Mouse (Mus musculus): ENCODE measurements around the gene Klf13. TPM values are rescaled to one million over a fixed set of nuclear protein-coding genes. Genes with fewer than 3 reads are reported as not detected.

The Klf13 gene
- polyA plus RNA-seq, 2 experiments: 9.9 to 28.0 TPM

GRCm38 (mm10) chr7:63905190-63905589 is 33.5 kb downstream of the Klf13 start:
- TF ChIP-seq POLR2A (IDR thresholded peaks at IDR 0.05; ENCODE audit: borderline replicate concordance, extremely low read depth, insufficient read depth, insufficient read length): no peak
- Histone ChIP-seq H3K4me1 (ENCODE audit: control insufficient read depth, insufficient read depth, low read length) (peaks cover 17% of the 10 kb centered on the region), H3K9ac (ENCODE audit: low read depth, low read length, severe bottlenecking) (no peak overlapping the region), H3K27me3 (ENCODE audit: control insufficient read depth, insufficient read depth, low read length) (no peaks in the 10 kb centered on the region), H3K27ac (replicated peaks; ENCODE audit: low read depth, low read length) (no peak overlapping the region), H3K36me3 (ENCODE audit: control insufficient read depth, insufficient read depth, low read length) (no peaks in the 10 kb centered on the region), H3K9me3 (ENCODE audit: control insufficient read depth, low read length) (no peaks in the 10 kb centered on the region), H3K4me2 (replicated peaks; ENCODE audit: low read depth, low read length, severe bottlenecking) (no peak overlapping the region), H3K4me3 (replicated peaks; ENCODE audit: low read length) (no peak overlapping the region)
- DNase-seq (ENCODE audit: low spot score) (no peak), ATAC-seq (ENCODE audit: low FRiP score, low read depth) (no peak)
- 90% methylated on average over 2 of the region's 2 CpGs for WGBS

DNA sequence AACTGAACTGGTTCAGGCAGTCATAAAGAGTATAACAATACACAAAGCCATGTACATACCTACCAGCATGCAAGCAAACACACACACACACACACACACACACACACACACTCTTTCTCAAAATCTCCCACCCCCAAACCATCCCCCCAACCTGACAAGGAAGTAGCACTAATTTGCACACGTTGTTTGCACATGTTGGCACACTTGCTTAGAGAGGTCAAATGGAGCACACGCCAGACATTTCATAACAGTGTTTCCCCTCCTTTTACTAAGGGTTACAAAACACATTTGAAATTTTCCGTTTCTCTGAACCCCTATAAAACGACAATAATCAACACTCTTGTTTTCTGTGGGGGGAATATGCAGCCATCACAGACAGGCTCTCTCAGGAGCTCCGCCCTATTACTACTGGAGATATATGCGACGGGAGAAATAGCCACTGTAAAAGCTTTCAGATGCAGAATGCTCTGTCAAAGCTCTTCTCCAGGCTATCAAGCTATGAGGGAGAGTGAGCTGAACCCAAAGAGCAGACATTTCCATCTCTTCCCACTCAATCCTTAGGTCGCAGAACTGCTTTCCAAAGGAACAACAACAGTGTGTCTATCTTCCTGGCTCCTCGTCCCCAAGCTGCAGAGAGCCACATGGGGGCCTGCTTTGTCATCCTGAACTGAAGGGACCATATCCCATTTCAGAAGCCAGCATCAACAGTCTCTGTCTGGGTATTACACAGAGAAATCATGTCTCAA is 34.9 kb downstream of the Klf13 start:
- ATAC-seq (ENCODE audit: low FRiP score, low read depth) (no peak), DNase-seq (ENCODE audit: low spot score) (no peak)
- Histone ChIP-seq H3K9me3 (ENCODE audit: control insufficient read depth, low read length) (no peaks in the 10 kb centered on the region), H3K27ac (replicated peaks; ENCODE audit: low read depth, low read length) (peak overlapping the region; percentile 63; the same call in 1 of the 2 replicates), H3K4me3 (replicated peaks; ENCODE audit: low read length) (no peak overlapping the region), H3K4me2 (replicated peaks; ENCODE audit: low read depth, low read length, severe bottlenecking) (no peak overlapping the region), H3K36me3 (ENCODE audit: control insufficient read depth, insufficient read depth, low read length) (no peaks in the 10 kb centered on the region), H3K9ac (ENCODE audit: low read depth, low read length, severe bottlenecking) (no peak overlapping the region), H3K4me1 (ENCODE audit: control insufficient read depth, insufficient read depth, low read length) (peaks cover 11% of the 10 kb centered on the region), H3K27me3 (ENCODE audit: control insufficient read depth, insufficient read depth, low read length) (no peaks in the 10 kb centered on the region)
- TF ChIP-seq POLR2A (IDR thresholded peaks at IDR 0.05; ENCODE audit: borderline replicate concordance, extremely low read depth, insufficient read depth, insufficient read length): no peak
- WGBS: 49% methylated on average over 9 of the region's 9 CpGs

DNA sequence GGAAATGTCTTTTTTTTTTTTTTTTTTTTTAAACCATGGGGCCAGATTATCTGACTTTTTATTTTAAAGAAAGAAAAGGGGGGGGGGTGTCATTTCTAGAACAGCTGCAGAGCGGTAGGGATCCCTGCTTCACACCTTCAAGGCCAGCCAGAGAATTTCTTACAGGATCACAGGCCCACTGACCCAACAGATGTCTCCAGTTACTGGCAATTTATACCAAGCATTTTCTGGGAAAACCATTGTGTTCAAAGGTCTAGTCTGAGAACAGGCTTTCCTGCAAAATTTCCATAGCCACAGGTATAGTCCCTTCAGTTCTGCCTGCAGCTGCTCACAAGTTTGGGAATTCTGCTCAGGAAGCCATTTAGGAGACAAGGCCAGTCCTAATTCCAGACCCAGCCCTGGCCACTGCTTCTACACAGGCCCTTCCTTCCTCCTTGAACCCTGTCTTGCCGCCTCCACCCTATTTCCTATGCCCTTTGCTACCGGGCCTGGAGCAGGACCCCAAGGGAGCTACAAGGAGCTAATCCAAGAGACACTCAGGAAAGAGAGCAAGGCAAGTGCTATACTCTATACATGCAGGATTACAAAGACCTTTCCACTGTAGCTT is 36.0 kb downstream of the Klf13 start:
- Histone ChIP-seq H3K4me1 (ENCODE audit: control insufficient read depth, insufficient read depth, low read length) (peaks cover 4% of the 10 kb centered on the region), H3K4me2 (replicated peaks; ENCODE audit: low read depth, low read length, severe bottlenecking) (no peak overlapping the region), H3K27me3 (ENCODE audit: control insufficient read depth, insufficient read depth, low read length) (no peaks in the 10 kb centered on the region), H3K27ac (replicated peaks; ENCODE audit: low read depth, low read length) (peak overlapping the region; percentile 63), H3K4me3 (replicated peaks; ENCODE audit: low read length) (no peak overlapping the region), H3K36me3 (ENCODE audit: control insufficient read depth, insufficient read depth, low read length) (no peaks in the 10 kb centered on the region), H3K9me3 (ENCODE audit: control insufficient read depth, low read length) (no peaks in the 10 kb centered on the region), H3K9ac (ENCODE audit: low read depth, low read length, severe bottlenecking) (no peak overlapping the region)
- DNase-seq (ENCODE audit: low spot score) (no peak), ATAC-seq (ENCODE audit: low FRiP score, low read depth) (no peak)
- TF ChIP-seq POLR2A (IDR thresholded peaks at IDR 0.05; ENCODE audit: borderline replicate concordance, extremely low read depth, insufficient read depth, insufficient read length): no peak
- WGBS: 22% methylated on average over 3 of the region's 3 CpGs

DNA sequence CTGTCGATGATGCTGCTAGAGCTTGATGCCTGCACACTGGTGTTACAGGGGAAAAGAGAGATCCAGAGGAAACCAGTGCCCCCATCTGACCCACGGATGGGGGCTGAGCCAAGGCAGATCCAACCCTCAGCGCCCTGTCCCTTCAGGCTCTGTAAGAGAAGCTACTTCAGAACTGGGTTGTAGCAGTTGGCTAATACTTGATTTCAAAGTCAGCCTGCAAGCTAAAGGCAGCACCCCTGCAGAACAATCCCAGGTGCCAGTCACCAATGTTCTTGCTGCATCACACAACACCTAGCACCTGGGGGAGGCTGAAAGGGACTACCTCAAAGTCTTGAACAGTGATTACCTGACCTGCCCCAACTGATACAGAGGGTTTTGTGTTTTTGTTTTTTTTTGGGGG is 36.8 kb downstream of the Klf13 start:
- H3K4me1 ChIP-seq (ENCODE audit: control insufficient read depth, insufficient read depth, low read length): peaks cover 10% of the 10 kb centered on the region
- DNase-seq (ENCODE audit: low spot score) (no peak), ATAC-seq (ENCODE audit: low FRiP score, low read depth) (no peak)
- no peak overlapping the region for H3K27ac ChIP-seq (replicated peaks; ENCODE audit: low read depth, low read length)
- WGBS: 70% methylated on average over 3 of the region's 3 CpGs
- no peak for TF ChIP-seq POLR2A (IDR thresholded peaks at IDR 0.05; ENCODE audit: borderline replicate concordance, extremely low read depth, insufficient read depth, insufficient read length)
- no peak overlapping the region for H3K4me2 ChIP-seq (replicated peaks; ENCODE audit: low read depth, low read length, severe bottlenecking)
- no peak overlapping the region for H3K9ac ChIP-seq (ENCODE audit: low read depth, low read length, severe bottlenecking)
- H3K27me3 ChIP-seq (ENCODE audit: control insufficient read depth, insufficient read depth, low read length): no peaks in the 10 kb centered on the region
- no peak overlapping the region for H3K4me3 ChIP-seq (replicated peaks; ENCODE audit: low read length)
- H3K9me3 ChIP-seq (ENCODE audit: control insufficient read depth, low read length): no peaks in the 10 kb centered on the region
- H3K36me3 ChIP-seq (ENCODE audit: control insufficient read depth, insufficient read depth, low read length): no peaks in the 10 kb centered on the region

DNA sequence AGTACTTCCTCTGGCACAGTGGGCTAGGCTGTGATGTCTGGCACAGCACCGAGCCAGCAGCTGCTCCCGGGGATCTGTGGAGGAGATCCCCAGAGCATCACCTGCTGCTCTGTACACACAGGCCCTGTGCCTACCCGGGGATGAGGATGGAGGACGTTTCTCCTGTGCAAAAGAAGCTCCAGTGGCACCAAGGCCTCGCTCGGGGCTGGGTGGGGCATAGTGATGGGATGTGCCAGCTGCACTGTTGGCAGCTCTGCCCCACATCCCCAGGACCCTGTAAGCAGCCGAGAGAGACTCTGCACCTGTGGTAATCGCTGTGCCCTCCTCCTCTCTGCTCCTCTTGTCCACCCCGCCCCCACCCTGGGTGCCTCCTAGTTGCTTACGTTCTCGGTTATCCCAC is 37.4 kb downstream of the Klf13 start:
- H3K27me3 ChIP-seq (ENCODE audit: control insufficient read depth, insufficient read depth, low read length): no peaks in the 10 kb centered on the region
- H3K9me3 ChIP-seq (ENCODE audit: control insufficient read depth, low read length): no peaks in the 10 kb centered on the region
- H3K4me3 ChIP-seq (replicated peaks; ENCODE audit: low read length): no peak overlapping the region
- no peak overlapping the region for H3K4me2 ChIP-seq (replicated peaks; ENCODE audit: low read depth, low read length, severe bottlenecking)
- H3K9ac ChIP-seq (ENCODE audit: low read depth, low read length, severe bottlenecking): no peak overlapping the region
- H3K36me3 ChIP-seq (ENCODE audit: control insufficient read depth, insufficient read depth, low read length): no peaks in the 10 kb centered on the region
- TF ChIP-seq POLR2A (IDR thresholded peaks at IDR 0.05; ENCODE audit: borderline replicate concordance, extremely low read depth, insufficient read depth, insufficient read length): no peak
- peaks cover 15% of the 10 kb centered on the region for H3K4me1 ChIP-seq (ENCODE audit: control insufficient read depth, insufficient read depth, low read length)
- WGBS: 67% methylated on average over 10 of the region's 11 CpGs
- H3K27ac ChIP-seq (replicated peaks; ENCODE audit: low read depth, low read length): no peak overlapping the region
- ATAC-seq (ENCODE audit: low FRiP score, low read depth): no peak
- DNase-seq (ENCODE audit: low spot score): no peak

All from limb, embryonic 14.5 days (tissue).